Mouse (Mus musculus) cerebellum, postnatal 14 days (tissue): ENCODE results near the gene Med16.

Experiments
- DNase-seq, 2 experiments: peaks; one replicate each; pipeline ENCODE4 v3.0.0; 2021; ENCODE audit warnings: mixed read lengths in 2 of 2

The Med16 gene

GRCm38 (mm10) chr10:79932736-79933135 is 24.0 kb upstream of the Med16 start:
- DNase-seq: peak; percentile 63 to 69

DNA sequence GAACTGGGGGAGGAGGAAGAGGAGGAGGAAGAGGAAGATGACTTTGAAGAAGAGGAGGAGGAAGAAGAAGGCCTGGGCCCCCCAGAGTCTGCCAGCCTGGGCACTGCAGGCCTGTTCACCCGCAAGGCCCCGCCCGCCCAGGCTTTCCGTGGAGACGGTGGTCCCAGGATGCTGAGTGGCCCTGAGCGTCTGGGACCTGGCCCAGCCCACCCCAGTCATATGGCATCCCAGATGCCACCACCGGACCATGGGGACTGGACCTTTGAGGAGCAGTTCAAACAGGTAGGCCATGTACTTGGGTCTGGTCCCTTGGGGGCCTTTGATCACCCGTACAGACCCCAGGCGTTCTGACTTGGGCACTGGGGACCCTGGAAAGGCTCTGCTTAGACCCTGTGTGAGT is 23.1 kb upstream of the Med16 start:
- DNase-seq: peak in 1 of 2 experiments; percentile 21

DNA sequence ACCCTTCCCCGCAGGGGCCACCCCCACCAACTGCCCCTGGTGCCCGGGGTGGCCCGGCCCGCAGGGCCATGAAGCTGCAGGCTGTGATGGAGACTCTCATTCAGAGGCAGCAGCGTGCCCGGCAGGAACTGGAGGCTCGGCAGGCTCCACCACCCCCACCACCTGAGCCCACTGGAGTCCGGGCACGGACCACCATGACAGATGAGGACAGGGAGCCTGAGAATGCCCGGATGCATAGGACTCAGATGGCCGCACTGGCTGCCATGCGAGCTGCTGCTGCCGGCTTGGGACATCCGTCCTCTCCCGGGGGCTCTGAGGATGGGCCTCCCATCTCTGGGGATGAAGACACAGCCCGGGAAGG is 22.1 kb upstream of the Med16 start:
- DNase-seq: peak; percentile 43 to 50

DNA sequence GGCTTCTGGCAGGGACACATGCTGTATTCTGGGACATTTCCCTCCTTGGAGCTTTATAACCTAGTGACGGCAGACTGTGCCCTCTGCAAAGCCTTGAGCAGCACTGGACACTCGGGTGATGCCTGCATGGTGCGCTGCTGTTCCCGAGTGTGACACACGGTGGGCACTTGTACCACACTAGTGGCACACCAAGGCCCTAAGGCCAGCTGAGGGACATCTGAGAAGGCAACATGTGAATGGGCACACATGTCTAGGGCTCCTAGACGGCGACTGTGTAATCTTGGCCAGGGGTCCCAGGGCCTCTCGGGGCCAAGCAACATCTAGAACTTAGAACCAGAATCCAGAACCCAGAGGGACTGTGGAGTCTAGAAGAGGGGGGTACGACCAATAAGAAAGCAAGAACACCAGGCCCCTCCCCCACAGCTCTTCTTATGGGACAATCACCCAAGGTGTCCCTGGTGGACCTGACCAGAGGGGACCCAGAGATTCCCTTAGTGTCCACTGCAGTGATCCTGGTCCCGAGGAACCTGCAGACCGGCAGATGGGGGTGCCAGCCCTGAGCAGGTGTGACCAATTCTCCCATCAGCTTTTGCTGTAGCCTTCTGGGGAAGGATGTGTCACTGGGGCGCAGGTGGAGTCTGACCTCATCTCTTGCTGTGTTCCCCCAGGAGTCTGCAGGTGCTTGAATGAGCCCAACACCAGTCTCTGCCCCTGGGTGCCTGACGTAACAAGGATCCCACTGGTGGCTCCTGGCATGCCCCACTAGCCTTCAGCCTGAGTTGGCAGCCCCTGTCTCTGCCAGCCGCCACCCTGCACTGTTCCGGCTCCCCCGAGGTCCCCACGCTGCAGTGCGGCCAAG is 21.5 kb upstream of the Med16 start:
- no peak for DNase-seq

DNA sequence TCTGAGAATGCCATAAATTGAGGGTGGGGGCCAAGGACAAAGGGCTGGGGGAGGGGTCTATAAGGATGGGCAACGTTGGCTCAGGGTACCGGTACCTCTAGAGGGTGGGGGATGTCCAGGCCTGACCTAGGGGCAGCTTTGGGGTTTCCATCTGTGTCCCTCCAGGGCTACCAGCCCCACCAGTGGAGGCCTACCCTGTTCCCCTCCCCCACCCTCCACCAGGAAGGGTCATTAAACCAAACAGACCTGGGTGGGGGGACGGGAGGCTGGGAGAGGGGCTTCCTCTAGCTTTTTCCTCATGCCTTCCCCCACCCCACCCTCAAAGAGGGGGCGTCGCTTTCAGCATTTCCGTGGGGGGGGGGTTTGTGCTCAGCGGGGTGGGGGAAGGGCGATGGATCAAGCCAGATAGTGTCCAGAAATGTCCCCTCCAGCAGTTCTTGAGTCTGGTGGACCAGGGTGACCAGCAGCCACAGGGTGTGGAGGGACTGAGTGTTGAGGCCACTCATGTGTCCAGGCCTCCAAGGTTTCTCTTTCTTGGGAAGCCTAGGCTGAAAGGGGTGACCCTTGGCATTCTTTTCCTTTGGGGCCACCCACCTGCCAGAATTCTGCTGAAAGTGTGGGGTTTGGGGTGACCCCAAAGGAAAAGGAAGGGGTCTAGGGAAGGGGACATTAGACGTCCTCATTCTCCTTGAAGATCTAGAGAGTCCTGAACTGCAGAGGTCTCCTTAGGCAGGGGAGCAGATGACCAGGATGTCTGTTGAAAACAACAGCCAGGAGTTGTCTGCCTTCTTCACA is 20.4 kb upstream of the Med16 start:
- peak in 1 of 2 experiments; percentile 57 for DNase-seq

DNA sequence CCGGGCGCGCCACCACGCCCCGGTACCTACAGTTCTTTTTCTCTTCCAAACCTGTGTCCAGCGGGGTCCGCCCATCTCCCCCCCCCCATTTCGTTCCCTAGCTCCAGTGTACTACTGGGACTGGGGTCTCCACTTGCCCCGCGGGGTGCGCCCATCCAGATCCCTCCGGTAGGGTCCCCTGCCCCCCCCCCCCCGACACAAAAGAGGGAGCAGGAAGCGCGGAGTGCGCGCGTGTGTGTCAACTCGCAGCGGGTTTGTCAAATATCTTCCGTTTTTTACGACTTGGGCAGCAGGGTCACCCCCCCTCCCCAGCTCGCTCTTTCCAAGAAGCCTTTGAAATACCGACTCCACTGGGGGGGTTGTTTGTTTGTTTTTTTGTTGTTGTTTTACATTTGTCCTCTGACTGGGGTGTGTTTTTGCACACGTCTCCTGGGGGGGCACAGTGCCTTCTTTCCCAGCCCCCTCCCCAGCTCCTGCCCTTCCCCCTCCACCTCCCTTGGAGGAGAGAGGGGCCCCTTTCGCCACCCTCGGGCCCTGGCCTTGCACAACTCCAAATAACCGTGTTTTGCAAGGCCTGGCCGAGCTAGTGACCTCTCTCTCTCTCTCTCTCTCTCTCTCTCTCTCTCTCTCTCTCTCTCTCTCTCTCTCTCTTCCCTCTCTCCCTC is 19.4 kb upstream of the Med16 start:
- DNase-seq: peak; percentile 44 to 50

DNA sequence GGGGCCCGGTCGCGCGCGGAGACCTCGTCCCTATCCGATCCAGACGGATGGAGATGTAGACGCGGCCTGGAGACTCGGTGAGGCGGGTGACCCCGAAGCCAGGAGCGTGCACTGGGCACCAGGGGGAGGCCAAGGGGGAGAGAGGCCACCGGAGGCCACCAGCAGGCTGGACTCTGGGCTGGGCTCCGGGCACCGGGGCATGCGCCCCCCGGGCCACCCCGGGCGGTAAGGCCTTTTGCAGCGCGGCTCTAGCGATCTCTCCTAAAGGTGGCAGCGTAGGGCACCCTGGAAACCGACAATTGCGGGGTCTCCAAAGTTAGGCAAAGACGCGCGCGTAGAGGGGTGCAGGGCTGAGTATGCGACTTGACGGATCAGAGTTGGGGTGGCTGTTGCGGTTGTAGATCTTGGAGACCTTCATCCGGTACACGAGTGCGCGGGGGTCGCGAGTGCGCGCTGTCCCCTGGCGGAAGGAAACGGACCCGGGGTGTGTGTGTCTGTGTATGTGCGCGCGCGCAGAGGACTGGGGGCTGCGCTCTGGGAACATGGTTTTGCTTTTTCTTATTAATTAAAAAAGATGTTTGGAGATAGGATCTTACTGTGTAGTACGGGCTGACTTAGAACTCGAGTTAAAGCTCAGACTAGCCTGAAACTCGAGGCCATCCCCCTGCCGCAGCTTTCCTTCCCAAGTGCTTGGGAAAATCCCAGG is 18.8 kb upstream of the Med16 start:
- peak; percentile 70 to 71 for DNase-seq

DNA sequence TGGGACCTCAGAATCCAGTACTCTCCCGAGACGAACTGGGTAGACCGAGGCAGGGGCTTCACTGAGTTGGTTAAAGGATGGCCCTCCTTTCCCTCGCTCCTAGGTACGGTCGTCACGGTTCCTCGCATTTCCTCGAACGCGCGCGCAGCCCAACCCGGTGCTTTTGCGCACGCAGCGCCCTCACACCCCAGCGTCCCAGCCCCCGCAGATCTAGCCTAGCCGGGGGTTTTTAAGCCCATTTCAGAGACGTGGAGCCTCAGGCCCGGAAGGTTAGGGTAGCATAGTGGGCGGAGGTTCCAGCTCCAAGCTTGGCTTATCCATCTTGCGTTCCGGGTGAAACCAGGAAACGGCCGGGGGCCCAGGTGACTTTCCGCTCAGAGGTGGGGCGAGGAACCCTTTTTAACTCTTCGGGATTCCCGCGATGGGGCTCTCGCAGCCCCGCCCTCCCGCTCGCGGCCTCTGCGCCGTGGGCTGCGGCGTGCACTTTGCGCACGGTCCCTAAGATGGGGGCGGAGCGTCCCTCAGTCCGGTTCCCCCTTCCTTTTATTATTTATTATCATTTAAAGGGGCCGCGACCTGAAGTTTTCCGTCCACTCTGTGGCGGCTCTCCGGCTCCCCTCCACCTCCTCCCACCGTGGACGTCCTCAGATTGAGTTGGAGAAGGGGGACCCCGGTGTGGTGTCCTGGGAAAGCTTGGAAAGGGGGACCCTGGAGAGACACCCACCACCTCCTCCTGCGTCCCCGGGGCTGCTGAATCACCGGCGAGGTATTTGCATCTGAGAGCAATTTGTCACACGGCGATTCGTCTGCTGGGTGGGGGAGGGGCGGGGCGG is 18.0 kb upstream of the Med16 start, which contains the start of gene Arid3a:
TSS of gene Arid3a (plus strand) at position 553 of the 833 bp plus-strand sequence.
- peak; percentile 89 to 93 for DNase-seq

GRCm38 (mm10) chr10:79925785-79926490 is 17.2 kb upstream of the Med16 start:
- DNase-seq: peak in 1 of 2 experiments; percentile 46

DNA sequence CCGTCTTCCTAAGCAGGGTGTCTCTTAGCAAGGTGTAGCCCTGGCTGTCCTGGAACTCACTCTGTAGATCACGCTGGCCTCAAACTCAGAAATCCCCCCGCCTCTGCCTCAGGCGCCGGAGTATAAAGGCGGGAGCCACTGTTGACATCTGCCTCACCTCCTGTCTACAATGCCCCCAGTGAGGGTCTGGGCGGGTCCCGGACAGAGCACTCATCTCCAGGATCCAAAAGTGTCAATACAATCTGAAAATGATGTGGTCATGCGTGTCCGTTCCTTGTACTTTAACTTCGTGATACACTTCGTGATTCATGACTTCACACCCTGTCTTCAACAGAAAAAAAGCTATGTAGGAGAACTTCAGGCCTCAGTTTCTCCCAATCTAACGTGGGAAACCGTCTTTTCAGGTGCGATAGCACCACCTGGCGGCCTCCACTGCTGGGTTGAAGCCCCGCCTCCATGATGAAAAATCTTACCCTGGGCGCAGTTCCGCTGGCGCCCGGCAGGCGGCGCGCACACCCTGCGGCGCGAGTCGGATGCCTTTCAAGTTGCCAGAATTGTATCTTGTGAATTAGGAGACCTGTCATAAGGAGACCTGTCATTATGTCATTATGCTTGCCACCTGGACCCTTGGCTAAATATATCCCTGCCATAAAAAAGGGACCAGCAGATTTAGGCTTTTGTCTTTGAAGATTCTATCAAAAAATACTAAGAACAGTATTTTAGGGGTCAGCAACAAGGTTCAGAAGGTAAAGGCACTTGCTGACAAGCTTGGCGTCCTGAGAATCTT is 16.5 kb upstream of the Med16 start:
- DNase-seq: peak; percentile 98 to 99

DNA sequence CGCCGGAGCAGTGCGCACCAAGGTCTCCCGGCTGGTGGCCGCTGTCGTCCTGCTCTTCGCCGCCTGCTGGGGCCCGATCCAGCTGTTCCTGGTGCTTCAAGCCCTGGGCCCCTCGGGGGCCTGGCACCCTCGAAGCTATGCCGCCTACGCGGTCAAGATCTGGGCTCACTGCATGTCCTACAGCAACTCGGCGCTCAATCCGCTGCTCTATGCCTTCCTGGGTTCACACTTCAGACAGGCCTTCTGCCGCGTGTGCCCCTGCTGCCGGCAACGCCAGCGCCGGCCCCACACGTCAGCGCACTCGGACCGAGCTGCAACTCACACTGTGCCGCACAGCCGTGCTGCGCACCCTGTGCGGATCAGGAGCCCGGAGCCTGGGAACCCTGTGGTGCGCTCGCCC is 12.8 kb upstream of the Med16 start:
- no peak for DNase-seq

DNA sequence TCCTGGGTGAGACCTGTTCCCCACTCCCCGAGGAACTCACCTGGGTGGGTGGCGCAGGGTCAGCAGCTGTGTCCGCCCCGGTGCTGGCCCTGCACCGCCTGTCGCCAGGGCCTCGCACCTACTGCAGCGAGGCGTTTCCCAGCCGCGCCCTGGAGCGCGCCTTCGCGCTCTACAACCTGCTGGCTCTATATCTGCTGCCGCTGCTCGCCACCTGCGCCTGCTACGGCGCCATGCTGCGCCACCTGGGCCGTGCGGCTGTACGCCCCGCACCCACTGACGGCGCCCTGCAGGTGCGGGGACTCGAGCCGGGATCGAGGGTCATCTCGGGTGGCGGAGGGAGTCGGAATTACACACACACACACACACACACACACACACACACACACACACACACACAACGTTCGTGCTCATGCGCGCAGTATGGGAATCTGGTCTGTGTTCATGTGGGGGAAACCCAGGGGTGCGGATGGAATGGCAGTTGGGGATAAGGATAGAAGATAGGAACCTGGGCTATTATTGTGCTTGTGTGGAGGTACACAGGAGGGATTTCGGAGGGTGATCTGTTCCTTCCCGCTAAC is 12.3 kb upstream of the Med16 start, which contains the start of gene R3hdm4:
TSS of gene R3hdm4 (minus strand) at position 251 of the 578 bp plus-strand sequence.
- DNase-seq: peak in 1 of 2 experiments; percentile 43

- DNase-seq: no peak
These were observed 11.6 kb upstream of the Med16 start for GRCm38 (mm10) chr10:79920056-79920890.

DNA sequence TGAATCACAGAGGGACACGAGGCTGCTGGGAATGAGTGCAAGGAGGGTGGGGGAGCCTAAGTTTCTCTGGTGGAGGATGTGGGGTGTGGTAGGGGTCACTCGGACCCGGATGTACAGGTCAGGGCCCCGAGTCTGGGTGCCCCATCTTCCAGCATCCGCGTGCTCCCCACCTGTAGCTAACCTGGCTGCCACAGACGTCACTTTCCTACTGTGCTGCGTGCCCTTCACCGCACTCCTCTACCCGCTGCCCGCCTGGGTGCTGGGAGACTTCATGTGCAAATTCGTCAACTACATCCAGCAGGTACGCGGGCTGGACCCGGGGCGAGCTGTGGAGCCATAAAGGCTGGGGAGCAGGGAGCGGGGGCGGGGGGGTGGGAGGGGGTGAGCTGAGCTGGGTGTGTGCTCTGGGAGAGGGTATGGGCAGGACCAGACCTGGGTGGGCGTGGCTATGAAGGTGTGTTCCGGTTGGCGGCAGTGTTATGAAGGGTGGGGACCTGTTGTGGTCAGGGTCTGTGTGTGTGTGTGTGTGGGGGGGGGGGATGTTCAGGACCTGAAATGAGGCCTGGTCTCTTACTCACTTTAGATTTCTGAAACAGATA is 10.6 kb upstream of the Med16 start:
- peak in 1 of 2 experiments; percentile 41 for DNase-seq

DNA sequence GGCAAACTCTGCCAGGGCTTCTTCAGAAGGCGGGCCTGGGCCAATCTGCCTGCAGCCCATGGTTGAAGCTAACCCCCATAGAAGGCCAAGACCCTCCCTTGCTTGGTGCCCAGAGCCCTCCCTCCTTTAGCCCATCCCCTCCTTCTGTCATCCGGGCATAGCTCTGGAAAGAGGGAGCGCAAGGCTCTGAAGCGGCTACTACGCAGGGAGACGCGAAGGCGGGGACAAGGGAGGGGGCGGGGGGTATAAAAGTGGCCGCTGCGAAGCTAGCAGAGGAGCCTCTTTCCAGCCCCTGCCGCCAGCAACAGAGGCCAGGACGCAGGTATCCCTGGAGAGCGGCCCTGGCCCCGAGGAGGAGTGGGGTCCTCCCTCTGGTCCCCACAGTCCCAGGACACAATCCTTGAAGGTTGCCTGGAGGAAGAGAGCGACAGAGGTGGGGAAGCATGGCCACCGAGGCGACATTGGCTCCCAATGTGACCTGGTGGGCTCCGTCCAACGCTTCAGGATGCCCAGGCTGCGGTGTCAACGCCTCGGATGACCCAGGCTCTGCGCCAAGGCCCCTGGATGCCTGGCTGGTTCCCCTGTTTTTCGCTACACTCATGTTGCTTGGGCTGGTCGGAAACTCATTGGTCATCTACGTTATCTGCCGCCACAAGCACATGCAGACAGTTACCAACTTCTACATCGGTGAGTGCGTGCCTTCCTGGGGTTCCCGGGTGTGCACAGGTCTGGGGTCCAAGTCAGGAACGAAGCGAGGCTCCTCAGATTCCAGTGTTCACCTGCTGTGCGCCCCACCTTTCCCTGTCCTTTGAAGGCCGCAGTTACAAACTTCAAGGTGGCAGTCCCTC is 9.7 kb upstream of the Med16 start:
- DNase-seq: peak; percentile 63 to 73

DNA sequence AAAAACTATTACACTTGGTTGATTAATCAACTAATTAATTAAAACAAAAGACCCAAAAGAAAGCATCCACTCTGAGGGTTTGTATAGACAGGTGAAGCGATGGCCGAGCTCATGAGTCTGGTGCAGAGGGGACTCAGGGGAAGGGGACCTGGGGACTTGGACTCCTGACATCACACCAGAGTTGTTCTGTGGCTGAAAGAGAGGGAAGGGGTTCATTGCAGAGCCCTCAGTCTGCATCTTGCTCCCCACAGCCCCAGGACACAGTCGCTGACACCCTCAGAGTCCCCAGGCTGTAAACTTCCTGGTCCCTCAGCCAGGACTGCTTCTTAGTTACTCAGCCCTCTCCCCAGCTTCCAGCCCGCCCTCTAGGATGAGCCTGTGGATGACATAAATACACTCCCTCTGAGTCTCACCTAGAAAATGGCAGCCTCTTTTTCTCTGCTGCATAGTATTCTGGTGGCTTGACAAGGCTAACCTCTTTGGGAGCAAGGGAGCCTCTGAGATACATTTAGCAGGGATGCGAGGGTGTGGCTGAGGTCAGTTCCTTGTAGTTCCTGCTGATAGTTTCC is 8.9 kb upstream of the Med16 start:
- DNase-seq: peak in 1 of 2 experiments; percentile 15
